Mouse (Mus musculus): Measurements from ENCODE around the gene Tma7. TPM values are rescaled to one million over a fixed set of nuclear protein-coding genes. Genes with fewer than 3 reads are reported as not detected.

Tma7 gene
- total RNA-seq, 2 experiments from 2014 or later = 331 to 333 TPM

DNA sequence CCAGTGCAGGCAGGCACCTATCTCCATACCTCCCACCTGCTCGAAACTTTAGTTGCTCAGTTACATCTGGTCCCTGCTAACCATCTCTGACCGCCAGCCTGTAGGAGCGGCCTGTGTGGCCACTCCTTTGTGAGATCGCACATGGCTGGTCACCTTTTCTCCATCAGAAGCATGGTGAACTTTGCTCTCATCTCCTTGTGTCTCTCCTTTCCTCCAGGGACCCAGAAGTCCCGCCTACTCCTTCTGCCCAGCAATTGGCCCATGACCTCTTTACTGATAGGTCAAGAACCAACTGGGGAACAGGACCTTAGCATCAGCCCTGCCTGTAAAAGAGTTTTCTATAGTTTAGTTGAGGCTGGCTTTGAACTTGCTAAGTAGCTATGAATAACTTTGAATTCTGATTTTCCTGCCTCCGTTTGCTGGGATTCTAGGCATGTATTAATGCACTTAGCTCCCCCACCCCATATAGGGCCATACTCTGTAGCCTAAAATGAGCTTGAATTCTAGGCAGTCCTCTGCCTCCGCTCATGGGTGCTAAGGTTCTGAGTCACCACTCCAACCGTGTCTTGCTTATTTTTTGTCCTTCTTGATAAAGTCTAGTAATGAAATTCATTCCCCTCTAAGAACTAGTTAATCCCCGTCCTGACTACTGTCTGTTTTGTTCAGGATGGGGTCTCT, 32.3 kb downstream of the Tma7 start:
- DNase-seq (ENCODE audit: low spot score in 2 of 2) = no peak

DNA sequence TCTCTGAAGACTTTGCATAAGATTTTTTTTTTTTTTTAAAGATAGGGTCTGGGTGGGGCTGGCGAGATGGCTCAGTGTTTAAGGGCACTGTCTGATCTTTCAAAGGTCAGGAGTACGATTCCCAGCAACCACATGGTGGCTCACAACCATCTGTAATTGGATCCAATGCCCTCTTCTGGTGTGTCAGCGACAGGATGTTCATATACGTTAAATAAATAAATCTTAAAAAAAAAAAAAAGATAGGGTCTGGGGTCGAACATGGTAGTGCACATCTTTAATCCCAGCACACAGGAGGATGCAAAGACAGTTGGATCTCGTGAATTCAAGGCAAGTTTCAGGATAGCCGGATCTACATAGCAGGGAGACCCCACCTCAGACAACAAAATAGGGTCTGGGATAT, 33.1 kb downstream of the Tma7 start:
- no peak for DNase-seq (ENCODE audit: low spot score in 2 of 2)

- DNase-seq (ENCODE audit: low spot score in 2 of 2) = peak in 1 of 2 experiments; percentile 57
Observed at GRCm38 (mm10) chr9:109046306-109046705, 36.1 kb downstream of the Tma7 start.

GRCm38 (mm10) chr9:109041351-109041750, 41.0 kb downstream of the Tma7 start:
- DNase-seq (ENCODE audit: low spot score in 2 of 2) = peak in 1 of 2 experiments; percentile 12

DNA sequence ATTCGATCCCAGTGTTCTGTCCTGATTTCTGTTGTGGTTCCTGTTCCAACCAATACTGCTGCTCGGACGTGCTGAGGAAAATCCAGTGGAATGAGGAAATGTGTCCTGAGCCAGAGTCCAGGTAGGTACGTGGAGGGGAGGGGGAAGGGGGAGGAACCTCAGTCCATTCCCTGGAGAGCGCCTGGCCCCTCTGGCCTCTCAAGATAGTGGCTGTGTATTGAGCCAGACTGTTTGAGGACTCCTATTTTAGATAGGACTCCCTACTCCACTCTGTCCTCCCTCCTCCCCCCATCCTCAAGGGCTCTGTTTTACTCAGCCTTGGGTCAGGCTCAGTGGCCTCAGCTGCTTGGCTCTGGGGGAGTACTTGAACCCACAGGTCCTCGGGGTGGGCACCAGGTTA, 41.5 kb downstream of the Tma7 start:
- no peak for DNase-seq (ENCODE audit: low spot score in 2 of 2)

- DNase-seq (ENCODE audit: low spot score in 2 of 2) = no peak
Observed at GRCm38 (mm10) chr9:109040216-109040615, 42.2 kb downstream of the Tma7 start.

- DNase-seq (ENCODE audit: low spot score in 2 of 2) = no peak
Observed at GRCm38 (mm10) chr9:109039681-109040080, 42.7 kb downstream of the Tma7 start.

- peak; percentile 33 to 39 for DNase-seq (ENCODE audit: low spot score in 2 of 2)
Observed at GRCm38 (mm10) chr9:109038901-109039364, 43.5 kb downstream of the Tma7 start.

- peak; percentile 43 to 63 for DNase-seq (ENCODE audit: low spot score in 2 of 2)
Observed at GRCm38 (mm10) chr9:109038086-109038895, 44.1 kb downstream of the Tma7 start, which contains the start of gene Shisa5. TSS of gene Shisa5 (plus strand) at chr9:109038565.

DNA sequence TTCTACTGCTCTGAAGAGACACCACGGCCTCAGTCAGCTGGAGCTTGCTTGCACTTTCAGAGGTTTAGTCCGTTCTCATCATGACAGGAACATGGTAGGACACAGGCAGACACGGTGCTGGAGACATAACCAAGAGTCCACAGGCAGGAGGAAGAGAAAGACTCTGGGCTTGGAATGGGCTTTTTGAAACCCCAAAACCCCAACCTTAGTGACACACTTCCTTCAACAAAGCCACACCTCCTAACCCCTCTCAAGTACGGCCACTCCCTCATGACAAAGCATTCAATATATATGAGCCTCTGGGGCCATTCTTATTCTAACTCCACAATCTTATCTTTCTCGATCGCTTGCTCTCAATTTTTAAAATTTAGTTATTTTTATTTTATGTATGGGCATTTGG, 50.0 kb downstream of the Tma7 start:
- DNase-seq (ENCODE audit: low spot score in 2 of 2) = no peak

DNA sequence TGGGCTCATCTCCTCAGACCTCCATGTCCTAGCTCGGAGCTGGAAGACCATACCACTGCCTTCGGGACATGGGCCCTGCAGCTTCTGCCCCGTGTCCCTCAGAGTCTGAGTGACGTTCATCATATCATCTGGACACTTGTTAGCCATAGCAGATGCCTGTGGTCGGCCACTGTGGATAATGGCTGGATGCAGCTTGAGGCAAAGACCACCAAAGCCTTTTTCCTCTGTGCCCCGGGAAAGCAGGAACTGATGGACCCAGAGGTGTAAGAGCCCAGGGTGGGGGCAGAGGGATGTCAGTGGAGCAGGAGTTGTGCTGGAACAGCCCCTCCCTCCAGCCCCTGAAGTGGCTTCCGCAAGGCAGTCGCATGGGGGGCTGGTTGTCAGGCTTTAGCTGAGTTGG, 50.7 kb downstream of the Tma7 start:
- DNase-seq (ENCODE audit: low spot score in 2 of 2) = no peak

DNA sequence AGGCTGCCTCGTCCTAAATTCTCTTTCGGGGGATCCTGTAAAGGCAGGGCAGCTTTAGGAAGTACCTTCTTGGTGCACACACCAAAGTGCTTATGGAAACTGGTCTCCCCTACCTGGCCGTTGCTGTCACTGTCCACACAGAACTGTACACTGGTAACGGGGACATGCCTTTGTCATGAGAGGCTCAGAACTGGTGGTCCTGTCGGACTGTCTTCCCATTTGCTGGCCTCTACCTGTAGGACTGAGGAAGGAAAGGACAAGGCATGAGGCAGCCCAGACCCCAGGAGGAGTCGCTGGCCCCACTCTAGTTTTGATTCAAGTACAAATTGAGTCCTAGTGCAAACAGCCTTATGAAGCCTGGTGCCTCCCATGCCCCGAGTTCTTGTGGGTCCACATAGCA, 51.4 kb downstream of the Tma7 start:
- DNase-seq (ENCODE audit: low spot score in 2 of 2) = no peak

- no peak for DNase-seq (ENCODE audit: low spot score in 2 of 2)
Observed at GRCm38 (mm10) chr9:109030312-109030711, 52.1 kb downstream of the Tma7 start.

- DNase-seq (ENCODE audit: low spot score in 2 of 2) = no peak
Observed at GRCm38 (mm10) chr9:109028919-109029318, 53.5 kb downstream of the Tma7 start.

- DNase-seq (ENCODE audit: low spot score in 2 of 2) = no peak
Observed at GRCm38 (mm10) chr9:109028421-109028820, 54.0 kb downstream of the Tma7 start.

- DNase-seq (ENCODE audit: low spot score in 2 of 2) = no peak
Observed at GRCm38 (mm10) chr9:109027521-109027920, 54.9 kb downstream of the Tma7 start.

Other genes with a start within 250 kb of the Tma7 start
- gene Slc26a6, start 229.3 kb downstream of the Tma7 start, total RNA-seq (2021) = 10 to 100 TPM; 35.8 to 38.1 TPM
- under 1 TPM in 1 of 2 experiments, not detected in 1; 0.39 TPM for gene Tmem89, start 168.0 kb downstream of the Tma7 start, total RNA-seq (2021)
- gene Uqcrc1, start 146.0 kb downstream of the Tma7 start, total RNA-seq (2021) = 100 to 1,000 TPM; 348 to 361 TPM
- 1 to 10 TPM; 3.9 to 4.8 TPM for gene Col7a1, start 129.0 kb downstream of the Tma7 start, total RNA-seq (2021)
- under 1 TPM in 1 of 2 experiments, not detected in 1; 0.41 TPM for gene Ucn2, start 96.6 kb downstream of the Tma7 start, total RNA-seq (2021)
- gene Pfkfb4, start 90.8 kb downstream of the Tma7 start, total RNA-seq (2021) = 10 to 100 TPM; 20.9 to 26.7 TPM
- 10 to 100 TPM; 37.7 to 47.2 TPM for gene Shisa5, start 44.0 kb downstream of the Tma7 start, total RNA-seq (2021)
- gene Trex1, start 22.9 kb downstream of the Tma7 start, total RNA-seq (2021) = 10 to 100 TPM; 11.9 to 13.2 TPM
- gene Atrip, start 8.5 kb downstream of the Tma7 start, total RNA-seq (2021) = 10 to 100 TPM; 28.5 to 29.9 TPM
- gene Ccdc51, start 94 bp downstream of the Tma7 start, total RNA-seq (2021) = 1 to 10 TPM; 6.1 to 7.3 TPM
- gene Plxnb1, start 12.8 kb upstream of the Tma7 start, total RNA-seq (2021) = 10 to 100 TPM; 87.8 to 89.8 TPM
- not detected for gene Fbxw21, start 79.5 kb upstream of the Tma7 start, total RNA-seq (2021)
- not detected for gene Fbxw13, start 113.4 kb upstream of the Tma7 start, total RNA-seq (2021)
- gene Fbxw20, start 152.2 kb upstream of the Tma7 start, total RNA-seq (2021) = not detected
- gene Fbxw14, start 205.1 kb upstream of the Tma7 start, total RNA-seq (2021) = not detected

Data from layer of hippocampus, postnatal 10 days (tissue).